Mouse (Mus musculus): ENCODE data around the gene 1110008P14Rik. TPM values are rescaled to one million over a fixed set of nuclear protein-coding genes. Genes with fewer than 3 reads are reported as not detected.

Gene 1110008P14Rik
- polyA plus RNA-seq, 1 experiment from 2014 or later, result 52.1 TPM

DNA sequence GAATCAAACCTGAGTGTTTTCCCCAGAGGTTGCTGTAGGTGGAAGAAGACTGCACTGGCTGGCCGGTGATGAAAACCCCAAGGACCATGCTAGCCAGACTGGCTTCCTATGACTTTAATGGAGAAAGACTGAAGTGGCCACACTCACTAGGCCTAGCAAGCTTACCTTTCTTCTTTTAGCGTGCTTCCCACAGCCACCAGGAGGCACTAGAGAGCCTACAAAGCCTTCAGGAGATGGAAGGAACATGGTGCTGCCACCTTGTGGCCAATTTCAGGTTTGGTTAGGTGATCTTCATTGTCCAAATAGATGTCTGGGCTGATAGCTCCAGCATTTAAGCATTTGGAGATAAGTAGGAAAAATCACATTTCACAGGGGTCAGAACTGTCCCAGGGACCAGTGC lies 22.9 kb upstream of the 1110008P14Rik start:
- ATAC-seq (replicated peaks; ENCODE audit: low FRiP score), result no peak
- no peaks in the 10 kb centered on the region for H3K9me3 ChIP-seq (replicated peaks)
- WGBS, result 14% methylated on average over 2 of the region's 2 CpGs
- peaks cover 9% of the 10 kb centered on the region for H3K4me1 ChIP-seq
- H3K36me3 ChIP-seq, result peaks cover 35% of the 10 kb centered on the region
- H3K4me3 ChIP-seq (replicated peaks), result no peak overlapping the region
- no peak overlapping the region for H3K4me2 ChIP-seq
- no peaks in the 10 kb centered on the region for H3K27me3 ChIP-seq
- H3K27ac ChIP-seq, result no peak overlapping the region
- no peak overlapping the region for H3K9ac ChIP-seq

DNA sequence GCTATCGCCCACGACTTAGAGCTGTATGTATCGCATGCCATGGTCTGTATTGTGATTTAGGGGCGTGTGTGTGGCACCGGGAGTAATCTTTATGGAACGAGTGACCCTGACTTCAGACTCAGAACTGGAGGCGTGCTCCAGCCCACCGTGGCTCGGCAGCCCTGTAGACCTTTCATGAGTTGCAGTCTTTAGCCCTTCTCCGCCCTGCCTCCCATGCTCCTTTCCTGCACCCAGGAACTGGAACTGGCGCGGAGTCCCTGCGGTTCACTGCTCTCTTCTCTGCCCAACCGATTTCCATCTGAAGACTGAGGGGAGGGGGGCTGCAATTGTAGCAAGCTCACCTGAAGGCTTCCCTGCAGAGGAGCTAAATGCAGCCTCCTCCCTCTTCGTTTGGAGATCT lies 15.0 kb upstream of the 1110008P14Rik start:
- peak overlapping the region; percentile 96 for H3K27ac ChIP-seq
- ATAC-seq (replicated peaks; ENCODE audit: low FRiP score), result no peak

DNA sequence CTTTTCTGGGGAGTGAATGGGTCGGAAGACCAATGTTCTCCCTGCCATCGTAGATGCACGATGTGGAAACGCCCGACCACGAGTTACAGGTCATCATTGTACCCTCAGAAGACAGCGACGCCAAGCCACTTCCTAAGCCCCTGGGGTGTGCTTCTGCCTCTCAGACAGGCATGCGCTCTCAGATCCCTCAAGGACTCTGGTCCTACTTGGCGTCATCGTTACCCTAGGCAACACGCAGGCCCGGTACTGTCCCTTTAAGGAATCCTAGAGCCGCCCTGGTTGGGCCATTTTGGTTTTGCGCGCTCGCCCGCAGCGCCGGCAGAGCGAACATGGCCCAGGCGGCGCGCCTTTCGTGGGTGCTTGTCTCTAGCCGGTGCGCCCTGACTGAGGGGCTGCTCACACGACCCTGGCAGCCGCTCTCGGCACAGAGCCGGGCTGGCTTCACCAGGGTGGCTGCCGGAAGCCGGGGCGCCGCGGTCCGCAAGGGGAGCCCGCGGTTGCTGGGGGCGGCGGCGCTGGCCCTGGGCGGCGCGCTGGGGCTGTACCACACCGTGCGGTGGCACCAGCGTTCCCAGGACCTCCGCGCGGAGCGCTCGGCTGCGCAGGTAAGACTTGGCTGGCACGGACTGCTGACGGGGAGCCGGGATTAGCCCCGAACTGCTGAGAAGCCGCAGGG lies 14.3 kb upstream of the 1110008P14Rik start:
- peaks cover 25% of the 10 kb centered on the region for H3K4me1 ChIP-seq
- peak overlapping the region; percentile 96 for H3K27ac ChIP-seq
- under 1% methylated on average over 58 of the region's 59 CpGs for WGBS
- ATAC-seq (replicated peaks; ENCODE audit: low FRiP score), result peak; percentile 94
- H3K27me3 ChIP-seq, result no peaks in the 10 kb centered on the region
- H3K9me3 ChIP-seq (replicated peaks), result no peaks in the 10 kb centered on the region
- H3K9ac ChIP-seq, result peak overlapping the region; percentile 81
- H3K36me3 ChIP-seq, result peaks cover 18% of the 10 kb centered on the region
- peak overlapping the region; percentile 96 for H3K4me3 ChIP-seq (replicated peaks)
- peak overlapping the region; percentile 92 for H3K4me2 ChIP-seq

More for the DNA sequence above, 15.0 kb upstream of the 1110008P14Rik start:
- peaks cover 22% of the 10 kb centered on the region for H3K36me3 ChIP-seq
- 0% methylated on average over 15 of the region's 15 CpGs for WGBS
- peak overlapping the region; percentile 96 for H3K4me3 ChIP-seq (replicated peaks)
- H3K4me1 ChIP-seq, result peaks cover 25% of the 10 kb centered on the region
- no peaks in the 10 kb centered on the region for H3K9me3 ChIP-seq (replicated peaks)
- H3K4me2 ChIP-seq, result peak overlapping the region; percentile 92
- no peaks in the 10 kb centered on the region for H3K27me3 ChIP-seq
- H3K9ac ChIP-seq, result peak overlapping the region; percentile 81

DNA sequence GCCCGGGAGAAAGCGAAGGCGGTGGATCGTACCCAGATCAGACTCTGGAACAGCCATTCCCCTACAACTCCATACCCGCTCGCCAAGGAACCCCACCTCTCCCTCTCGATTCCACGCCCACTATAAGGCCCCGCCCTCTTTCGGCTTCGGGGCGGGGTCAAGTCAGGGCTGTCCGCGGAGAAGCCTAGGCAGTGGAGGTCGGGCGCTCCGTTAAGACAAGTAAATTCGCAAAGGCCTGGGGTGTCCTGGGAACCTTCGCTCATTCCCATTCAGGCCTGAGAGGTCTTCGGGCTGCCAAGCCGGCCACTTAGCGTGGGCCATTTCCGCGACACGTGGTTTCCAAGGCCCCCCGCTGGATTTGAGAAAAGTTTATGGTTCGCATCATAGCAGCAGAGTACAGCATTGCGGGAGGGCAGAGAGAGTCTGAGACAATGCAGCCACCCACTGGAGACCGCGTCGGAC lies 13.8 kb upstream of the 1110008P14Rik start, which contains the start of gene Ptges2:
Ptges2 (plus strand) TSS at position 413 of the 462 bp plus-strand sequence.
- Histone ChIP-seq H3K27me3 (no peaks in the 10 kb centered on the region), H3K4me2 (peak within 1 kb of the TSS; percentile 92), H3K9me3 (replicated peaks) (no peaks in the 10 kb centered on the region), H3K27ac (peak within 1 kb of the TSS; percentile 96), H3K9ac (peak within 1 kb of the TSS; percentile 81), H3K4me3 (replicated peaks) (peak within 1 kb of the TSS; percentile 96), H3K36me3 (peaks cover 12% of the 10 kb centered on the region), H3K4me1 (peaks cover 28% of the 10 kb centered on the region)
- WGBS, result under 1% methylated on average over 31 of the region's 31 CpGs
- peak; percentile 93 for ATAC-seq (replicated peaks; ENCODE audit: low FRiP score)

DNA sequence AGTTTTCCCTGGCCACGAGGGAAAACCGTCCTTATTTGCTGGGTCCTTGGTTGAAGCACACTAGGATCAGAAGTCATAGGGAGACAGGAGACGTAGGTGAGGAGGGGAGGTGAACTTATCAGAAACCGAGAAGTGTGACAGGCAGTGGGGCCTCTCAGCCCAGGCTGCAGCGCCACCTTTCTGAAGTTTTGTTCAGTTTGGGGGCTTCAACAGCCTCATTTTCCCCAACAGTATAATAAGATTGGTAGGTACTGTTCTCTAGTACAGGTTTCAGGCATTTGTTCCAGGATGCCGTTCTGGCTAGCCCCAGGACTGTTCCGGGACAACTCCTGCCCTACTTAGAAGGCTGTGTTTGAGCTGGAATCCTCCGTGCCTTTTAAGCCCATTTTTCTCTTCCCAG lies 13.2 kb upstream of the 1110008P14Rik start:
- H3K4me2 ChIP-seq, result peak overlapping the region; percentile 92
- peaks cover 28% of the 10 kb centered on the region for H3K4me1 ChIP-seq
- WGBS, result 2% methylated on average over 8 of the region's 8 CpGs
- peak overlapping the region; percentile 81 for H3K9ac ChIP-seq
- H3K27me3 ChIP-seq, result no peaks in the 10 kb centered on the region
- H3K27ac ChIP-seq, result peak overlapping the region; percentile 96
- ATAC-seq (replicated peaks; ENCODE audit: low FRiP score), result no peak
- H3K4me3 ChIP-seq (replicated peaks), result peak overlapping the region; percentile 96
- H3K9me3 ChIP-seq (replicated peaks), result no peaks in the 10 kb centered on the region
- peaks cover 7% of the 10 kb centered on the region for H3K36me3 ChIP-seq

DNA sequence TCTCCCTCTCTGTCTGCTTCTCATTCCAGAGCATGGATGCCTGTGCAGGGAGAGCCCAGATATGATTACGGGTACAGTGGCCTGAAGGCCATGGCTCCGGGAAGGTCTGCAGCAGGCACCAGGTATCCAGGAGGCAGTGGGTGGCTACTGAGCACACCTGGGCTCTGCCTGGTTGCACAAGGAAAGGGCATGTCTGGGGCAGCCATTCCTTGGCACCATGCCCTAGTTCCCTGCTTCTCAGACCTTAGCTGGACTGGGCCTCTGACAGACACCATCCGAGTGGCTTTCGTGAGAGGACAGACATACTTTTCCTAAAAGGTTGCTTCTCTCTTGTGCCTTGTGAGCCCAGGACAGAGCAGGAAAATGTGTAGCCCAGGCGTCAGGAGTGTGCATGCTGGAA lies 10.3 kb upstream of the 1110008P14Rik start:
- peak overlapping the region; percentile 33; the same call in 1 of the 2 replicates for H3K27ac ChIP-seq
- no peak overlapping the region for H3K4me3 ChIP-seq (replicated peaks)
- H3K4me2 ChIP-seq, result no peak overlapping the region
- WGBS, result 85% methylated on average over 5 of the region's 5 CpGs
- ATAC-seq (replicated peaks; ENCODE audit: low FRiP score), result no peak
- H3K36me3 ChIP-seq, result no peaks in the 10 kb centered on the region
- no peaks in the 10 kb centered on the region for H3K27me3 ChIP-seq
- no peak overlapping the region for H3K9ac ChIP-seq
- peaks cover 17% of the 10 kb centered on the region for H3K4me1 ChIP-seq
- no peaks in the 10 kb centered on the region for H3K9me3 ChIP-seq (replicated peaks)

DNA sequence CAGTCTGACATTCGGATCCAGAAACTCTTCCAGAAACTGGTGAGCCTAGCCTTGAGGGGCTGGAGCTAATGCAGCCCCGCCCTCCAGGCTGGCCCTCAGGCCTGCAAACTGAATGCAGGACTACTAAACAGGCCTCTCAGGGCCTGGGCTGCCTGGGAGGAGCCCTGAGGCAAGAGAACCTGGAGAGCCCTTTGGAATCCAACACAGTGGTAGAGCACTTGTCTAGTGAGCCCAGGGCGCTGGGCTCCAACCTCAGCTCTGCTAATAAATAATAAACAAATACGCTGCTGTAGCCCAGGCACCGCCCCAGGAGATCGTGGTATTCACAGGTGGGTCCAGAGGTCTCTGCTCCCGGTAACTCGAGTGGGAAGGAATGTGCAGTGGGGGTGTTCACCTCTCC lies 9.1 kb upstream of the 1110008P14Rik start:
- Histone ChIP-seq H3K4me2 (no peak overlapping the region), H3K9me3 (replicated peaks) (no peaks in the 10 kb centered on the region), H3K27ac (no peak overlapping the region), H3K27me3 (no peaks in the 10 kb centered on the region), H3K9ac (no peak overlapping the region), H3K4me3 (replicated peaks) (no peak overlapping the region), H3K36me3 (no peaks in the 10 kb centered on the region), H3K4me1 (peaks cover 13% of the 10 kb centered on the region)
- 60% methylated on average over 8 of the region's 8 CpGs for WGBS
- ATAC-seq (replicated peaks; ENCODE audit: low FRiP score), result no peak

DNA sequence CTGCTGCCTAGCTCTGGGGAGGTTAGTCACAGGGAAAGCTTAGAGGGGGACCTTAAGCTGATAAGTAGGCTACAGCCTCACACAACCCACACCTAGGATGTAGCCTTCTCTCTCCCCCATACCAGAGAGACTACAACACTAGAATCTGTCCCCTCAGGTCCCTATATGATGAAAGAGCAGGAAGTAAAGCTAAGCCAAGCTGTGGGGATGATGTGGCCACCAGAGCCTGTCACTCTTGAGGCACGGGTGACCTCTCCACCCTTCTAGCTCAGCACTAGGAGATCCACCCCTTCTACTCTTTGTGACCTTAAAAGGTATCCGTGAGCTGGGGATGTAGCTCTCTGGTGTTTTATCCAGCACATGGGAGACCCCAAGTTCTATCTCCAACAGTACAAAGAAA lies 7.4 kb upstream of the 1110008P14Rik start:
- Histone ChIP-seq H3K4me2 (no peak overlapping the region), H3K9ac (no peak overlapping the region), H3K36me3 (no peaks in the 10 kb centered on the region), H3K4me3 (replicated peaks) (no peak overlapping the region), H3K27ac (no peak overlapping the region), H3K27me3 (no peaks in the 10 kb centered on the region), H3K9me3 (replicated peaks) (no peaks in the 10 kb centered on the region), H3K4me1 (peaks cover 7% of the 10 kb centered on the region; the same call in 1 of the 2 replicates)
- no peak for ATAC-seq (replicated peaks; ENCODE audit: low FRiP score)
- 70% methylated on average over 2 of the region's 2 CpGs for WGBS

DNA sequence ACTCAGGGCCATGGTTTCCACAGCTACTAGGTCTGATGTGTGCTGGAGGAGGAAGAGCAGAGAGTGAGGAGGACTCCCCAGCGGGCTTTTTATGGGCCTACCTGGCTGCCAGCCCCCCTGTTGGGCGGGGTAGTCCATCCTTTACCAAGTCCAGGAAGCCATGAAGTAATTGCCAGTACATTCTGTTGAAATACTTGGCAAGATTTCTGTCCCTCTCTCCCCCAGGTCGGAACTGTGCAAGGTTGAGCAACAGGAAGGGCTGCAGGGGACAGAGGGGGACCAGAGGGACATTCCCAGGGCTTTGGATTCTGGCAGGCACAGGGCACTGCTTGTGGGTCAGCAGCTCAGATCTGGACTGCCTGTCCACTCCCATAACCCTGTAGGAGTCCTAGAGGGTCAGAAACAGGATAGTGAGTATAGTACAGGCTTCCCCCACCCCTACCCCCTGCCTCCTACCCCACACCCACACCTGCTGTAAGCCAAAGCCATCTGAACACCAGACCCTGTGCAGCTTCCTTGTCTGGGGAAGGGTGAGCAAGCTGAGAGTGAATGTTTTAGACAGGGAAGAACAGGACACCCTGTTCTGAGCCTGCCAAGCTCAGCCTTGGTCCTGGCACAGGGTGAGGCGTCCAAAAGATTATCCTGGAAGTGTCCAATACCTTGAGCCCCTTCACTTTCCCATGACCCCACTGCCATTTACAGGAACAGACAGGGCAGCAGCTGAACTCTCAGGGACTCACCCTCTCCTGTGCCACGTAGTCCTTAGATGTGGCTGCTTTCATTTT lies 6.2 kb upstream of the 1110008P14Rik start, which contains the start of gene Lcn2:
Lcn2 (minus strand) TSS at position 547 of the 785 bp plus-strand sequence.
- WGBS, result 60% methylated on average over 5 of the region's 5 CpGs
- H3K36me3 ChIP-seq, result no peaks in the 10 kb centered on the region

DNA sequence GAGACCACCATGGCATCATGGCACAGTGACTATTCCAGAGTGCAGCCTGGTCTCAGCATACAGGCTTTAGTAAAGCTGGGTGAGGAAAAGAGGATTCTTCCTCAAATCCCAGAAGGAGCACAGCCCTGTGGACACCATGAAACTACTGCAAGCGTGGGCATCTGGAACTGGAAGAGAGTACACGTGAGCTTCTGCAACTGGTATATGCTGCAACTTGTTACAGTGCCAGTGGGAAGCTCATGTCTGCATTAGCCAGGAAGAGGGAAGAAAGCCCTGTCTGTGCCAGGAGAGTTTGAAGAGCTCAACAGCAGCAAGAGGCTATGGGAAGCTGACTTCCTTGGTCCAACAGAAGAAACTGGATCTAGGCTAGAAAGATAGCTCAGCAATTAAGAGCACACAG lies 951 bp upstream of the 1110008P14Rik start:
- ATAC-seq (replicated peaks; ENCODE audit: low FRiP score), result no peak
- Histone ChIP-seq H3K4me3 (replicated peaks) (peak overlapping the region; percentile 75; the same call in 1 of the 2 replicates), H3K4me1 (peaks cover 10% of the 10 kb centered on the region), H3K27me3 (peaks cover 10% of the 10 kb centered on the region; the same call in 1 of the 2 replicates), H3K4me2 (no peak overlapping the region), H3K9ac (no peak overlapping the region), H3K27ac (no peak overlapping the region), H3K36me3 (peaks cover 20% of the 10 kb centered on the region), H3K9me3 (replicated peaks) (no peaks in the 10 kb centered on the region)
- 79% methylated on average over 2 of the region's 2 CpGs for WGBS

More for the DNA sequence above, 6.2 kb upstream of the 1110008P14Rik start, which contains the start of gene Lcn2:
- H3K27ac ChIP-seq, result no peak within 1 kb of the TSS
- peaks cover 7% of the 10 kb centered on the region; the same call in 1 of the 2 replicates for H3K4me1 ChIP-seq
- no peak within 1 kb of the TSS for H3K9ac ChIP-seq
- no peak for ATAC-seq (replicated peaks; ENCODE audit: low FRiP score)
- no peaks in the 10 kb centered on the region for H3K9me3 ChIP-seq (replicated peaks)
- 0 out of 2 replicates have a peak, but pooled peaks cover 5% of the 10 kb centered on the region for H3K27me3 ChIP-seq
- H3K4me3 ChIP-seq (replicated peaks), result no peak within 1 kb of the TSS
- no peak within 1 kb of the TSS for H3K4me2 ChIP-seq

DNA sequence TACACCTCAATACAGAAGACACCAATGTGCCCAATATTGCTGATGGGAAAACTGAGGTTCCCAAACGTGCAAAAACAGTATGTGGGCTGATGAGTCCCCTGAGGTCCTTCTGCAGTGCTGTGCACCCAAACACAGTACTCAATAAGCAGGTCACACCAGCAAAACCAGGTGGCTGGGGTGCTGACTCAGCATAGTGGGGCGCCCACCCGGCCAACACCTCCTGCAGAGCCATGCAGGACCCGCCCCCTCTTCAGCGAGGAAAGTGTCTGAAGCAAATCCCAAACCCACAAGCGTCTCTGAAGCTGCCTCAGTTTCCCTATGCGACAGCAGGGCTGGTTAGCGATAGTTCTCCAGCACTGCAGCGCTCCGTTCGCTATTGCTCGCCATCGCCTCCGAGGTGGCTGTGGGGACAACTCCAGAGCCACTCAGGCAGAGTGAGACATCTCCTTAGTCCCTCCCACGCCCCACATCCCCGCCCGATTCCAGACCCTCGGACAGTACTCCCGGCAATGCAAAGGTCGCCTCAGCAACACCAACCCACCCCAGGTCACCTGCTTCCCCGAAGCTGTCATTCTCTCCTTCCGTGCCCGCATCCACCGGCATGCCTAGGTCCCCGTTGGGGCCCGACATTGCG lies 480 bp downstream of the 1110008P14Rik start:
- Histone ChIP-seq H3K27me3 (peaks cover 10% of the 10 kb centered on the region; the same call in 1 of the 2 replicates), H3K36me3 (peaks cover 34% of the 10 kb centered on the region), H3K9ac (peak overlapping the region; percentile 56), H3K4me2 (peak overlapping the region; percentile 95), H3K4me1 (peaks cover 10% of the 10 kb centered on the region), H3K9me3 (replicated peaks) (no peaks in the 10 kb centered on the region), H3K4me3 (replicated peaks) (peak overlapping the region; percentile 75), H3K27ac (peak overlapping the region; percentile 37; the same call in 1 of the 2 replicates)
- peak; percentile 58 for ATAC-seq (replicated peaks; ENCODE audit: low FRiP score)
- under 1% methylated on average over 27 of the region's 27 CpGs for WGBS
